Mouse (Mus musculus) thymus, adult 2 months (tissue): ENCODE measurements around the gene Cd72. TPM values are rescaled to one million over a fixed set of nuclear protein-coding genes. Genes with fewer than 3 reads are reported as not detected.

ENCODE experiments used
- DNase-seq: peaks from one replicate; pipeline ENCODE4 v3.0.0; 2021
- H3K27ac ChIP-seq: fragments of 200-500 bp; 2 replicates; pipeline ENCODE4 v1.5.1; 2012; ENCODE audit warnings: low read length, control low read depth; ENCODE audit not compliant: control insufficient read depth, insufficient read depth
- H3K27me3 ChIP-seq: fragments of 200-500 bp; 2 replicates; pipeline ENCODE4 v1.6.1; 2012; ENCODE audit warnings: mild to moderate bottlenecking, low read length, moderate library complexity, mixed read lengths; ENCODE audit not compliant: control insufficient read depth, insufficient read depth
- H3K36me3 ChIP-seq: fragments of 200-500 bp; 2 replicates; pipeline ENCODE4 v1.6.1; 2012; ENCODE audit warnings: mild to moderate bottlenecking, low read length, moderate library complexity; ENCODE audit not compliant: control insufficient read depth, insufficient read depth
- H3K4me1 ChIP-seq: fragments of 200-500 bp; replicated peaks from 2 replicates; pipeline ENCODE4 v1.6.1; 2012; ENCODE audit warnings: low read length; ENCODE audit not compliant: control insufficient read depth, insufficient read depth
- H3K4me3 ChIP-seq: fragments of 200-500 bp; 2 replicates; pipeline ENCODE4 v1.5.1; 2012; ENCODE audit warnings: mild to moderate bottlenecking, low read length, control low read depth, moderate library complexity; ENCODE audit not compliant: control insufficient read depth, insufficient read depth
- CTCF ChIP-seq: fragments of 200-500 bp; IDR thresholded peaks from 2 replicates; pipeline ENCODE4 v1.5.1; 2012; ENCODE audit warnings: mild to moderate bottlenecking, control low read depth, low read length, moderate library complexity, borderline replicate concordance; ENCODE audit not compliant: control insufficient read depth, poor library complexity, insufficient read depth; ENCODE audit errors: extremely low read depth
- POLR2A ChIP-seq: fragments of 200-500 bp; IDR thresholded peaks from 2 replicates; pipeline ENCODE4 v1.6.1; 2012; ENCODE audit warnings: mild to moderate bottlenecking, low read length, control low read depth, moderate library complexity; ENCODE audit not compliant: control insufficient read depth, poor library complexity, insufficient read depth; ENCODE audit errors: extremely low read depth
- WGBS: fragments of 180-500 bp; shearing (Covaris S2); methylation state at CpG from one replicate; pipeline ENCODE4 v1.1.7; 2018; 5-methylcytosine and 5-hydroxymethylcytosine counted together
- polyA plus RNA-seq: library from polyadenylated mRNA; depleted of rRNA; stranded (reverse); fragments of >200 nt; gene quantifications from 2 replicates; pipeline ENCODE4 v1.2.3, GENCODE M21; 2012

The Cd72 gene
- polyA plus RNA-seq, 1 experiment, result 10.8 TPM

DNA sequence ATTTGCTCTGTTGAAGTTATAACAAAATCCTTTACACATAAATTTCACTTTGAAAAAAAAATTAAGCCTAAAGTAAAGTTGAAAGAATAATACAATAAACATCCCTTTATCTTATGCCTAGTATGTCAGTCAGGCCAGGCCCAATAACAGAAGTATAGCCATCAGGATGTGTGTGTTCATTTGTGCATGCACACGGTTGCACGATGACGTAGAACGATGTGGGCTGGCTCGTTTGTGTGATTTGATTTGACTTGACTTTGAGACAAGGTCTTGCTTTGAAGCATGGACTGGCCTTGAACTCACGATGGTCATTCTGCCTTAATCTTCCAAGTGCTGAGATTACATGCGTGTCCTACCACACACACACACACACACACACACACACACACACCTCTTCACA lies 12.4 kb upstream of the Cd72 start:
- TF ChIP-seq POLR2A (no peak), CTCF (no peak)
- WGBS, result 90% methylated on average over 7 of the region's 7 CpGs
- no peak for DNase-seq
- no peak overlapping the region for H3K27ac ChIP-seq
- H3K27me3 ChIP-seq, result no peaks in the 10 kb centered on the region
- no peak overlapping the region for H3K4me3 ChIP-seq
- H3K4me1 ChIP-seq, result peaks cover 11% of the 10 kb centered on the region
- H3K36me3 ChIP-seq, result no peaks in the 10 kb centered on the region

GRCm38 (mm10) chr4:43465935-43466334 lies 11.5 kb upstream of the Cd72 start:
- DNase-seq, result no peak
- Histone ChIP-seq H3K36me3 (no peaks in the 10 kb centered on the region), H3K27me3 (no peaks in the 10 kb centered on the region), H3K4me1 (peaks cover 11% of the 10 kb centered on the region), H3K4me3 (no peak overlapping the region), H3K27ac (no peak overlapping the region)
- TF ChIP-seq CTCF (no peak), POLR2A (no peak)
- WGBS, result 21% methylated on average over 6 of the region's 6 CpGs

DNA sequence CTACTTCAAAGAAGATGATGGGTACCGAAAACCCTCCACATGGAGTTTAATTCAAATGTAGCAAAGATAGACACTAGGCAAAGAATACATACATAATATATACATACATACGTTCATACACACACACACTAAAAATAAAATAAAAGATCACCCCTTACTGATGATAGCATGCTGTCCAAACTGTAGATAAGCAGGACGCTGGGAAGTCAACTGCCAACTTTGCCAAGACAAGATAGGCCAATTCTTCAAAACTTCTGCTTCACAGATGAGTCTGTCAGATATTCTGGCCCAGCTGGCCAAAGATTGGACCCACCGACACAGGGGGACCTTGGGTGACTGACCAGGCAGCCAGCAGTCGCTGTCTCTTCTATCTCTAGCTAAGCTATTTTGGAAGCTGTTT lies 8.7 kb upstream of the Cd72 start:
- H3K4me3 ChIP-seq, result no peak overlapping the region
- peaks cover 11% of the 10 kb centered on the region for H3K4me1 ChIP-seq
- H3K27me3 ChIP-seq, result no peaks in the 10 kb centered on the region
- 98% methylated on average over 5 of the region's 5 CpGs for WGBS
- no peak for TF ChIP-seq CTCF
- no peak for TF ChIP-seq POLR2A
- no peak for DNase-seq
- H3K27ac ChIP-seq, result no peak overlapping the region
- H3K36me3 ChIP-seq, result no peaks in the 10 kb centered on the region

- 7% methylated on average over 8 of the region's 8 CpGs for WGBS
- Histone ChIP-seq H3K4me1 (peaks cover 50% of the 10 kb centered on the region), H3K36me3 (no peaks in the 10 kb centered on the region), H3K27ac (peak overlapping the region; percentile 35), H3K4me3 (no peak overlapping the region), H3K27me3 (no peaks in the 10 kb centered on the region)
- no peak for TF ChIP-seq CTCF
- TF ChIP-seq POLR2A, result no peak
- DNase-seq, result no peak
Observed at GRCm38 (mm10) chr4:43457124-43457523, 2.7 kb upstream of the Cd72 start.

- Histone ChIP-seq H3K27me3 (no peaks in the 10 kb centered on the region), H3K4me3 (no peak overlapping the region), H3K4me1 (peaks cover 50% of the 10 kb centered on the region), H3K36me3 (no peaks in the 10 kb centered on the region), H3K27ac (peak overlapping the region; percentile 35)
- DNase-seq, result peak; percentile 76
- no peak for TF ChIP-seq POLR2A
- TF ChIP-seq CTCF, result no peak
- WGBS, result 5% methylated on average over 4 of the region's 4 CpGs
Observed at GRCm38 (mm10) chr4:43456470-43456869, 2.0 kb upstream of the Cd72 start.

GRCm38 (mm10) chr4:43453413-43453812 lies 1.0 kb downstream of the Cd72 start:
- H3K27me3 ChIP-seq, result no peaks in the 10 kb centered on the region
- H3K4me3 ChIP-seq, result peak overlapping the region; percentile 38
- TF ChIP-seq POLR2A (no peak), CTCF (no peak)
- peaks cover 50% of the 10 kb centered on the region for H3K4me1 ChIP-seq
- peak; percentile 40 for DNase-seq
- H3K27ac ChIP-seq, result no peak overlapping the region
- H3K36me3 ChIP-seq, result no peaks in the 10 kb centered on the region
- 1% methylated on average over 17 of the region's 18 CpGs for WGBS

DNA sequence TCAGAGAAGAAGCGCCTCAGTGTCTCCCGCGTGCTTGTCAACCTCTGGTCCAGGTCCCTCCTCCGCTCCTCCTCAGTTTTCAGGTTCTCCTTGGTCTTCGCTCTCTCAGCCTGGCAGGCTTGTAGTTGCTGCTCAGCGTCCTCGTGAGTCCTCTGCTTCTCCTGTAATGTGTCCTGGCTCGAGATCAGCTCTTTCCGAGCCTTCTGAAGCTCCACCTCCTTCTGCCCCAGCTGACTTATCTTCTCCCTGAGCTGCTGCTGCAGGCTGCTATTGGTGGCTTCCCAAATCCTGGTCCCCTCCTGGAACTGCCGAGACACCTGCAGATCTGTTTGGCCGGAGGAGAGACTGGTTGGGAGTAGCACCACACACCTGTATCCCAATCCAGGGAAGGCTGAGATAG lies 2.1 kb downstream of the Cd72 start:
- TF ChIP-seq CTCF (no peak), POLR2A (no peak)
- Histone ChIP-seq H3K4me1 (peaks cover 48% of the 10 kb centered on the region), H3K4me3 (no peak overlapping the region), H3K36me3 (no peaks in the 10 kb centered on the region), H3K27me3 (no peaks in the 10 kb centered on the region), H3K27ac (no peak overlapping the region)
- DNase-seq, result no peak
- 87% methylated on average over 11 of the region's 11 CpGs for WGBS
